Mouse (Mus musculus) gastrocnemius, postnatal 36 days (tissue): ENCODE data around the gene Ptprd. TPM values are rescaled to one million over a fixed set of nuclear protein-coding genes. Genes with fewer than 3 reads are reported as not detected.
"Not testable (repeated sequence)": the region's sequence is repeated elsewhere in the genome, so short reads cannot be mapped to it uniquely, and the experiment has no call there.

Experiments used
- DNase-seq, 2 experiments: peaks; one replicate each; pipeline ENCODE4 v3.0.0; 2022
- intact Hi-C: fragments of 180-260 bp; cut with DNase I; formaldehyde crosslinking; loops from one replicate; pipeline ENCODE4 v1.15.1; 2025
- total RNA-seq, 2 experiments: library from RNA; stranded (reverse); gene quantifications; 2 replicates each; pipeline ENCODE4 v1.2.3; 2021

The Ptprd gene
- total RNA-seq, 2 experiments from 2014 or later: 5.2 to 6.7 TPM

DNA sequence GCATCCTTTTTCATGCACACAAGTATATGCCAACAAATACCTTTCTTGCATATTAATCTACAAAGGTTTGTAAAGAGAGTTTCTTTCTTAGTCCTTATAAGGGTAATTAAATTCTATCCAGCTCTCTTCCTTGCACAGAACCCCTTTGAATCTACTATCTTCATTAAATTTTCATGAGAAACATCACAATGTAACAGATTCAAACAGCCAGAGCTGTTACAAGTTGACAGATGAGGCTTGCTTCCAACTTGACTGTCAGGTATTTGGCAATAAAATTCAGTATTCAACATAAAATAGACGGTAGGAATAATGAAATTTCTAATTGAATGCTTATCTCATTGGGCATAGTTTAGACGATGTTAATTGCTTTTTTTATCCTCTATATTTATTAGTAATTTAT, 2067.4 kb downstream of the Ptprd start:
- intact Hi-C loops: no loop called here
- no peak for DNase-seq

DNA sequence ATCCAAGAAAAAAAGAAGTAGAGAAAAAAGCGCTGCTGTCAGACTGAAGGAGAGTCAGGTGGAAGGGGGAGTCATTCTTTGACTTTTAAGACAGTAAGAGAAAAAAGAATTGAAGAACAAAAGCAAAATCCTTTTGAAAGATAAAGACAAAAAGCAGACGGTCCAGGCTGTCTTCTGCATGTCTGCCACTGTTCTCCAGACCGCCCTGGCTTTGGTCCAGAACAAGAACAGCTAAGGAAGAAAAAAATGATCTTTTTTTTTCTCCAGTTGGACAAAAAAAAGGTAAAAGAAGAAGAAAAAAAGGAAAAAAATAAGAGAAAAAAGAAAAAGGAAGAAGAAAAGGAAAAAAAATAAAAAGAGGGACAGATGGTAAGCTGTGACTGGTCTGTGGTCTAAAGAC, 2073.9 kb downstream of the Ptprd start:
- intact Hi-C loops: no loop called here
- DNase-seq: no peak

- intact Hi-C loops: no loop called here
- DNase-seq: no peak
Measured at GRCm38 (mm10) chr4:76136625-76137024, 2075.1 kb downstream of the Ptprd start.

DNA sequence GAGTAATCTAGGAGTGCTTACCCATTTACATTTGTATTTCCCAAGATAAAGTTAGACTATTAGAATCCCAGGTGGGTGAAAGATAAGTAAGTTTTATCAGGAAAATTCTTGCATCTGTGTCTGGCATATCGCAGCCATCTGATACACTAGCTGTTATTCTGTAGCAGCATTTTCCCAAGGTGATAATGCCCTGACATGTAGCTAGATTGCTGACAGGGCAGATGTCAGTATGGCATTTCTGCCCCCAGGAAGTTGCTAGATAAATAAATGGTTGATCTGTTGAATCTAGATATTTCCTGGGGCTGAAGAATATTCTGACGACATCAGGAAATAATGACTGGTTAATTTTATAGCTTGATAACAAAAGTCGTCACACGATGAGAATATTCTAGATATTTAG, 2119.9 kb downstream of the Ptprd start:
- intact Hi-C loops: no loop called here

GRCm38 (mm10) chr4:76089866-76090265, 2121.9 kb downstream of the Ptprd start:
- no peak for DNase-seq
- intact Hi-C loops: no loop called here

More for the DNA sequence above, 2119.9 kb downstream of the Ptprd start:
- no peak for DNase-seq

- DNase-seq: no peak
- intact Hi-C loops: no loop called here
Measured at GRCm38 (mm10) chr4:76076051-76076450, 2135.7 kb downstream of the Ptprd start.

- intact Hi-C loops: no loop called here
- no peak for DNase-seq
Measured at GRCm38 (mm10) chr4:76073286-76073685, 2138.5 kb downstream of the Ptprd start.

DNA sequence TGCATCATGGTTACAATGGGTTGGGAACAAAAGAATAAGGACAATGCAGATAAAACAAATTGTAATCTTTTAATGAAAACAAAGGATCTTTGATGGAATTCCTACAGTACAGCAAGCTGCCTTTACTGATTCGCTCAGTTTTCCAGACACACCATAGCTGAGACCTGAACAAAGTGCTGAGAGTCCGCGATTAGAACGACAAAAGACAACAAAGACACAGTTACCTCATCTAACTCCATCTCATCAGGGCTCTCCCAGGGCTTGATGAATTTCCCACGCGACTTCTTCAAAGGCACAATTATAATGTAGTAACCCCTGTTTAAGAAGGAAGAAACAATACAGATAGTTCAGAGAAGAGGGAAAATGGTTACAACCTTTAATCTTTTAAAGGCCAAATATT, 2140.0 kb downstream of the Ptprd start:
- intact Hi-C loops: no loop called here
- no peak for DNase-seq

- intact Hi-C loops: no loop called here
- DNase-seq: no peak
Measured at GRCm38 (mm10) chr4:76056836-76057235, 2154.9 kb downstream of the Ptprd start.

DNA sequence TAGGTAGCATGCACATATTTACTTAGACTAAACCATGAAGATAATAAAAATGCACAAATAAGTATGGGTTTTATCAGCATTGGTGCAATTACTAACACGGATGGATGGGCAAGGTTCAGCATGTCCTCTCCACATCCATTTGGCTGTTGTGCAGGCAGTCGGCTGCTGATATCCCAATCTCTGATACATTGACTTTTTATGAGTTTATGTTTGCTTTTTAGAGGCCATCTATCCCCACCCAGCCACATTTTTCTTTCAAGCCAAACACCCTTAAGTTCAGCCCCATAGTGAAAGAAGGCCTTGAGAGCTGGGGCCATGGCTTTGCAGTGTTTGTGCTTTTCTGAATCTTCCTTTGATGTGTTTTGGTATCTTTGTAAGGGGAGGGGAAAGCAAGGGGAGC, 2166.1 kb downstream of the Ptprd start:
- intact Hi-C loops: no loop called here
- DNase-seq: no peak

DNA sequence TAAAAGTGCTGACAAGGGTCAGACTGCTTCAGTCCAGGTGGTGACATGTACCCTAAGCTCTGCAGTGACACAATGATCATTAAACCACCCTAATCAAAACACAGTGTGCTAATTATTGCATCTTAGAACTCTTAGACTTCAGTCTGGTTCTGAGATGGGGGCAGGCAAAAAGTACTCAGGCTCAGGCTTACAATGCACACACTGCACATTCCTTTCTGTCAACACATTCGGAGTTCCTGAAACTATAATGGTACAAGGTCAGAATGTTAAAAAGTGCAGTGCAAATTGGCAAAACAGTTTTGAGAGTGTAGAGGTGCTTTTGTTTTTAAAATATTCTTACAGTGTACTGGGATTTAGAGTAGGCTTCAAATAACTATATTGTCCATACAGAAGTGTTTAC, 2167.0 kb downstream of the Ptprd start:
- no peak for DNase-seq
- intact Hi-C loops: no loop called here

DNA sequence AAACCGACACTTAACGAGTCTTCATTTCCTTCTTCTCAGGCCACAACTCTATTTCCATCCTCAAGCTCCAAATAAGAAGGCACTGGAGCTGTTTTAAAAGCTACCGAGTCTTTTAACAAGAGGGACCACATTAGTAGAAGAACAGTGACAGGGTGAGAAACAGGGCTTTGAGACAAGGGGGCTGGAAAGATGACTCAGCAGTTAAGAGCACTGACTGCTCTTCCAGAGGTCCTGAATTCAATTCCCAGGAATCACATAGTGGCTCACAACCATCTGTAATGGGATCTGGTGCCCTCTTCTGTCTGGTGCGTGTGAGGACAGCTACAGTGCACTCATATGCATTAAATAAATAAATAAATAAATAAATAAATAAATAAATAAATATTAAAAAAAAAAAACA, 2174.6 kb downstream of the Ptprd start:
- intact Hi-C loops: not testable (repeated sequence)

GRCm38 (mm10) chr4:76025571-76026325, 2186.0 kb downstream of the Ptprd start:
- intact Hi-C loops: no loop called here
- no peak for DNase-seq

More for the DNA sequence above, 2174.6 kb downstream of the Ptprd start:
- not testable (repeated sequence) for DNase-seq

DNA sequence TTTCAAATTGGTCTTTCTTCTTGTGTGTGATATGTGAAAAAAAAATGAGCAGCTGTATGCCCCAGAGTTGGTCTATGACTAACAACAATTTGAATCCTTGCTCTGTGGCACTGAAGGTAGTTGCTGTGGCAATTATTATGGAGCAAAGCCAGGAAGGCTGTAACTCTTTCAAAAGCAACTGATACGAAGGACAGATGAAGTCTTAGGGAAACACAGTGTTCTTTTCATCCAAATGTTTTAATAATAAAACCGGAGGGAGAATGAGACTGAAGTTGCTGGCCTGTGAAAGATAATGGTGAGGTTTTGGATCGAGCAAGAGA, 2187.3 kb downstream of the Ptprd start:
- intact Hi-C loops: no loop called here
- DNase-seq: no peak

DNA sequence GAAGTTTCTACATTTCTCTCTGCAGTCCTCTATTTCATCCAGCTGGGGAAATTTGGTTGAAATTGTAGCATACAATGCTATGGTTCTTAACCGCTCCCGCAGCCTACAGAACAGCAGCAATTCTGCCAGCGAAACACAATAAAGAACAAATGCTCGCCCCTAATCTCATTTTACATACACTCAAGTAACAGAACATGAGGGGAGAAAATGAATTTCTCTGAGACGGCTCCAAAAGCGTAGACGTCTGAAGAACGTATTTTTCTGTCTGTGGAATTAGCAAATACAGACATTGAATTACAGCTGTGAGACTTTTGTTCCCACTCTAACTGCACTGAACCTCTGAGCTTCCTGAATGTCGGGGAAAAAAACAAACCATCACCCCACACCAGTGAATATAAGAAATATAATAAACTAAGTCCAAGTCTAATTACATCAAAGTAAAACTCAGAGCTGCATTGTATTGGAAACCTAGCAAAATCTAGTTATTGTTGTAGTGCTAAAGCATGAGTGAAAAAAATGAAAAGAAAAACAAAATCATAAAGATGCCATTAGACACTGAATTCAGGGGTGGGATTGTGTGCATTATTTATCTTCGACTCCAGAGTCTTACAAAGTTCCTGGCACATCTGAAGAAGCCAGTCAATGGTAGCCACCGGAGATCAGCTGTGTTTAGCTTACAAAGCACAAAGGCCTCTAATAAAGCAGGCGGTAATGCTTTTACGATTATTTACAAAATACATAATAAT, 2187.8 kb downstream of the Ptprd start:
- DNase-seq: no peak
- intact Hi-C loops: no loop called here

GRCm38 (mm10) chr4:76021670-76022069, 2190.1 kb downstream of the Ptprd start:
- intact Hi-C loops: no loop called here
- DNase-seq: no peak

DNA sequence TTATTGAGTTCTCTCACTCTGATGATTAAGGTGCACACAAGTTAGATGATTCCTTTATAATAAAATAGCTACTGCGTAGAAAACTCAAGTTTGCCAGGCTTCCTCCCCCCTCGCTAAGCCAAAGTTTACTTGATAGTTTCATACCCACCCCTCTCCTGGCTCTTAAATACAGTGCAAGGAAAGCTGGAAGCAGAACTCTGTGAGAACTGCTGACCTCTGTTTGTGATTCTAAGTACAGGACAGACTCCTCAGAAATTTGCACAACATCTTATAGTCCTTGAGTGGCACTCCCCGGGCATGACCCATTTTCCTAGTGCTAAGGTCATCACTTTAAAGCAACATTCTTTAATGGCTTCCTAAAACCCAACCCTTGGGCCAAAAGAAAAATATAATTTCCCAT, 2196.7 kb downstream of the Ptprd start:
- no peak for DNase-seq
- intact Hi-C loops: no loop called here

DNA sequence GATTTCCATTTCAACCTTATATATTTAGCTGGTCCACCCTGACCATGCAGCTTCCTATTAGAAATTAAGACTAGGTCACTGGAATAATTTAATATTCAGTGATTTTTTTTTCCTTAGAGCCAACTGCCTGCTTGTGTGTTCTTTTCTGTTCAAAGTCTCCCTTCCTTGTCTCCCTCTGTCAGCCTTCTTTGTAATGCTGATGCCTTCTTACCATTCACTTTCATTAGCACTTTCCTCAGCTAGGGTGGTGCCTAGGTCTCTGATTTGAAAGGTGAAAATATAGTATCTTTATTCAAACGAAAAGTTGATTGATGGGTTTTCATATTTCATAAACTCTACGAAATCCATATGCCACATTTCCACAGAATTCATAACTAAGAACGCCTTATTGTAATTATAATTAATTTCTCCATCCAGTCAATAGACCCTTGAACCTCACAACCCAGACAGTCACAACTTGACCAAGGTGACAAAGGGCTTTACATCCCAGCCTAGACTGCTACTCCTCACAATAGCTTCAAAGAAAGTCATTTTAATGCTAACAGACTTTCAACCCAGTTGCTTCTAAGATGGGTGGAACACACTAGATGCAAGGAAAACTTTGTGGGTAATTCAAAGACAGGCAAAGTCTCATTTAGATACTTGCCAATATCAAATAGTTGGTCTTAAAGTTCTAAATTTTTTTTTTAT, 2197.5 kb downstream of the Ptprd start:
- intact Hi-C loops: no loop called here
- no peak for DNase-seq

- DNase-seq: no peak
- intact Hi-C loops: no loop called here
Measured at GRCm38 (mm10) chr4:76008580-76008979, 2203.2 kb downstream of the Ptprd start.

- DNase-seq: no peak
- intact Hi-C loops: no loop called here
Measured at GRCm38 (mm10) chr4:76007219-76007618, 2204.5 kb downstream of the Ptprd start.

GRCm38 (mm10) chr4:76006717-76007116, 2205.0 kb downstream of the Ptprd start:
- intact Hi-C loops: no loop called here
- DNase-seq: no peak

GRCm38 (mm10) chr4:76004161-76004560, 2207.6 kb downstream of the Ptprd start:
- no peak for DNase-seq
- intact Hi-C loops: no loop called here
